Mouse (Mus musculus) adrenal gland, adult 18-20 months (tissue): ENCODE data around the gene Commd2. TPM values are rescaled to one million over a fixed set of nuclear protein-coding genes. Genes with fewer than 3 reads are reported as not detected.

Source experiments
- DNase-seq, 2 experiments: peaks; one replicate each; pipeline ENCODE4 v3.0.0; 2021 to 2022; ENCODE audit warnings: low spot score in 2 of 2
- microRNA-seq, 2 experiments: library from miRNA; unstranded; fragments of <30 nt; microRNA quantifications; one replicate each; pipeline ENCODE4 v1.2.0; 2021; ENCODE audit warnings: borderline number of aligned reads in 2 of 2
- total RNA-seq, 2 experiments: library from RNA; stranded (reverse); gene quantifications; 1 replicate in 1 of 2; 2 replicates in 1 of 2; pipeline ENCODE4 v1.2.3; 2021

Commd2 gene
- total RNA-seq, 2 experiments from 2014 or later, result 25.9 to 28.5 TPM

DNA sequence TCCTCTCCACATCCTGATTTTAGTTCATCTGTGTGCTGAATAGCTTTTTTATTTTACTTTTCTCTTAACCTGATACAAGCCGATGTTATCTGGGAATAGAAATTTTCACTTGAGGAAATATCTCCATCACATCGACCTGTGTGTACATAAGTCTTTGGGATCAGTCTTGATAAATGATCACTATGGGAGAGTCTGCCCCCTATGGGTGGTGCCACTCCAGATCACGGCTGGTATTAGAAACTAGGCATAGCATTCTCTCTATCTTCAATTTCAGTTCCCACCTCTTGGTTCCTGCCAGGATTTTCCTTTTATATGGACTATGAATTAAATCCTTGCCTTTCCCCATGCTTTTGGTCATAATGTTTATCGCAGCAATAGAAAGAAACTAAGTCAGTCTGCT is 31.8 kb downstream of the Commd2 start:
- DNase-seq, result peak; percentile 27 to 33

- DNase-seq, result no peak
Observed at GRCm38 (mm10) chr3:57615652-57616051, 35.9 kb downstream of the Commd2 start.

- DNase-seq, result no peak
Observed at GRCm38 (mm10) chr3:57612430-57612997, 39.0 kb downstream of the Commd2 start.

GRCm38 (mm10) chr3:57611776-57612175 is 39.7 kb downstream of the Commd2 start:
- DNase-seq, result no peak

- DNase-seq, result no peak
Observed at GRCm38 (mm10) chr3:57604618-57605015, 46.9 kb downstream of the Commd2 start.

GRCm38 (mm10) chr3:57603891-57604617 is 47.5 kb downstream of the Commd2 start:
- no peak for DNase-seq

GRCm38 (mm10) chr3:57602610-57603009 is 48.9 kb downstream of the Commd2 start:
- no peak for DNase-seq

DNA sequence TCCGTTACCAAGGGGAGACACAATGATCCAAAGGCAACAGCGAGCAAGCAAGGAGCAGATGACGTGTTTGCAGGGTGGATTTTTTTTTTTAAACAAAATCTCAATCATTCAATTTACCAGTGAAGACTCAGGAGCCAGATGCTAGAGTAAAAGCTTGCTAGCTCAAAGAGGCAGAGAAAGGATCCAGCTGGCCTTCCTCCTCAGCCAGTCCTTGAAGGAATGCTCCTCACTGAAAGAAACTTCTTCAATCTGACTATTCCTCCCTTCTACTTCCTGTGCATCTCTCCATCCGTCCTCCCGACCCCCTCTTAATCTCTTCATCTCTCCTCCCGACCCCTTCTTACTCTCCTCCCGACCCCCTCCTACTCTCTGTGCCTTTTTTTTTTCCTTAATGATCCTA is 54.9 kb downstream of the Commd2 start:
- no peak for DNase-seq

- no peak for DNase-seq
Observed at GRCm38 (mm10) chr3:57595506-57595905, 56.0 kb downstream of the Commd2 start.

Small RNAs within 50 kb of the gene (microRNA-seq; reads per million reads assigned to microRNA genes)
- gene Mir6377, result 0 reads per million in 2 experiments

Other genes starting within 250 kb of the Commd2 start
- 1 to 10 TPM; 1.2 to 1.9 TPM for gene Tm4sf4, start 226.4 kb downstream of the Commd2 start, total RNA-seq
- gene Wwtr1, start 75.8 kb downstream of the Commd2 start, total RNA-seq, result 10 to 100 TPM; 31.5 to 36.7 TPM
- not detected for gene Ankub1, start 41.1 kb upstream of the Commd2 start, total RNA-seq
- 100 to 1,000 TPM in 1 of 2 experiments, 10 to 100 TPM in 1; 91.7 to 108 TPM for gene Rnf13, start 84.3 kb upstream of the Commd2 start, total RNA-seq
- 10 to 100 TPM; 34.1 to 45.3 TPM for gene Pfn2, start 196.4 kb upstream of the Commd2 start, total RNA-seq